Mouse (Mus musculus): Measurements from ENCODE around the gene Pakap.

DNA sequence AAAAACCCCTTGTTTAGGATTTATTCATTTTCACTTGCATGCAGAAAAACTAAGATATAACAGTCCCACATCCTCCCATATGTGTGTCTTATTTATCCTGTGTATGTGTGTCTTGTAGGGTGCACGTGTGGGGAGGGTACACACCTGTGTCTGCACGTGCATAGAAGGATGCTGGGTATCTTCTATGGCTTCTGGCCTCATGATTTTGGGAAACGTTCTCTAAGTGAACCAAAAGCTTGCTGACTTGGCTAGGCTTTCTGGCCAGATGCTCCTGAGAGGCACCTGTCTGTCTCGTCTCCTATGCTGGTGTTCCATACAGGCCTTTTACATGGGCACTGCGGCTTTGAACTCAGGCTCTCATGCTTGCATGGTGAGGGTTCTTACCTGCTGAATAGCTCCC, 254.7 kb downstream of the Pakap start:
- TF ChIP-seq POLR2A (IDR thresholded peaks at IDR 0.05; ENCODE audit: extremely low read depth, insufficient read depth, low read length) (no peak), CTCF (IDR thresholded peaks at IDR 0.05; ENCODE audit: low read depth, low read length) (no peak)

All from liver, adult 2 months (tissue).